Mouse (Mus musculus): Measurements from ENCODE around the gene Chpf2. TPM values are rescaled to one million over a fixed set of nuclear protein-coding genes. Genes with fewer than 3 reads are reported as not detected.
"Not testable (repeated sequence)": the region's sequence is repeated elsewhere in the genome, so short reads cannot be mapped to it uniquely, and the experiment has no call there.

Chpf2 gene
- polyA plus RNA-seq, 1 experiment, result 20.6 TPM

GRCm38 (mm10) chr5:24551317-24551688, 35.2 kb upstream of the Chpf2 start:
- WGBS, result 53% methylated on average over 2 of the region's 2 CpGs
- Histone ChIP-seq H3K4me1 (ENCODE audit: control insufficient read depth, insufficient read depth, low read length) (no peaks in the 10 kb centered on the region), H3K27ac (ENCODE audit: control insufficient read depth, insufficient read depth, low read depth, low read length, poor library complexity) (no peak overlapping the region), H3K4me3 (replicated peaks; ENCODE audit: control insufficient read depth, low read depth, low read length) (no peak overlapping the region)
- no peak for TF ChIP-seq CTCF (IDR thresholded peaks at IDR 0.05; ENCODE audit: control insufficient read depth, insufficient read depth, low read length)
- no peak for TF ChIP-seq POLR2A (IDR thresholded peaks at IDR 0.05; ENCODE audit: borderline replicate concordance, control insufficient read depth, low read depth, low read length)

- 66% methylated on average over 5 of the region's 5 CpGs for WGBS
- Histone ChIP-seq H3K4me1 (ENCODE audit: control insufficient read depth, insufficient read depth, low read length) (no peaks in the 10 kb centered on the region), H3K27ac (ENCODE audit: control insufficient read depth, insufficient read depth, low read depth, low read length, poor library complexity) (no peak overlapping the region), H3K4me3 (replicated peaks; ENCODE audit: control insufficient read depth, low read depth, low read length) (no peak overlapping the region)
- TF ChIP-seq POLR2A (IDR thresholded peaks at IDR 0.05; ENCODE audit: borderline replicate concordance, control insufficient read depth, low read depth, low read length) (no peak), CTCF (IDR thresholded peaks at IDR 0.05; ENCODE audit: control insufficient read depth, insufficient read depth, low read length) (no peak)
Observed at GRCm38 (mm10) chr5:24553621-24554244, 32.8 kb upstream of the Chpf2 start.

- not testable (repeated sequence) for H3K4me3 ChIP-seq (replicated peaks; ENCODE audit: control insufficient read depth, low read depth, low read length); H3K4me1 ChIP-seq (ENCODE audit: control insufficient read depth, insufficient read depth, low read length); H3K27ac ChIP-seq (ENCODE audit: control insufficient read depth, insufficient read depth, low read depth, low read length, poor library complexity)
- 88% methylated on average over 7 of the region's 7 CpGs for WGBS
Observed at GRCm38 (mm10) chr5:24555335-24555734, 31.2 kb upstream of the Chpf2 start.

- 72% methylated on average over 2 of the region's 2 CpGs for WGBS
- H3K27ac ChIP-seq (ENCODE audit: control insufficient read depth, insufficient read depth, low read depth, low read length, poor library complexity), result no peak within 1 kb of the TSS
- no peak within 1 kb of the TSS for H3K4me3 ChIP-seq (replicated peaks; ENCODE audit: control insufficient read depth, low read depth, low read length)
- TF ChIP-seq POLR2A (IDR thresholded peaks at IDR 0.05; ENCODE audit: borderline replicate concordance, control insufficient read depth, low read depth, low read length), result no peak
- no peak for TF ChIP-seq CTCF (IDR thresholded peaks at IDR 0.05; ENCODE audit: control insufficient read depth, insufficient read depth, low read length)
- H3K4me1 ChIP-seq (ENCODE audit: control insufficient read depth, insufficient read depth, low read length), result no peaks in the 10 kb centered on the region
Observed at GRCm38 (mm10) chr5:24556709-24557108, 29.8 kb upstream of the Chpf2 start, which contains the start of gene 4931409K22Rik. 4931409K22Rik (minus strand) TSS chr5:24556809.

- H3K4me1 ChIP-seq (ENCODE audit: control insufficient read depth, insufficient read depth, low read length), result no peaks in the 10 kb centered on the region; the same call in 1 of the 2 replicates
- no peak overlapping the region for H3K4me3 ChIP-seq (replicated peaks; ENCODE audit: control insufficient read depth, low read depth, low read length)
- H3K27ac ChIP-seq (ENCODE audit: control insufficient read depth, insufficient read depth, low read depth, low read length, poor library complexity), result no peak overlapping the region
- 88% methylated on average over 1 of the region's 1 CpGs for WGBS
- TF ChIP-seq POLR2A (IDR thresholded peaks at IDR 0.05; ENCODE audit: borderline replicate concordance, control insufficient read depth, low read depth, low read length) (no peak), CTCF (IDR thresholded peaks at IDR 0.05; ENCODE audit: control insufficient read depth, insufficient read depth, low read length) (no peak)
Observed at GRCm38 (mm10) chr5:24575948-24576347, 10.6 kb upstream of the Chpf2 start.

GRCm38 (mm10) chr5:24576801-24577182, 9.7 kb upstream of the Chpf2 start:
- TF ChIP-seq POLR2A (IDR thresholded peaks at IDR 0.05; ENCODE audit: borderline replicate concordance, control insufficient read depth, low read depth, low read length) (no peak), CTCF (IDR thresholded peaks at IDR 0.05; ENCODE audit: control insufficient read depth, insufficient read depth, low read length) (no peak)
- Histone ChIP-seq H3K4me1 (ENCODE audit: control insufficient read depth, insufficient read depth, low read length) (no peaks in the 10 kb centered on the region; the same call in 1 of the 2 replicates), H3K27ac (ENCODE audit: control insufficient read depth, insufficient read depth, low read depth, low read length, poor library complexity) (peak overlapping the region; percentile 16; the same call in 1 of the 2 replicates), H3K4me3 (replicated peaks; ENCODE audit: control insufficient read depth, low read depth, low read length) (peak overlapping the region; percentile 78)
- WGBS, result under 1% methylated on average over 32 of the region's 32 CpGs

GRCm38 (mm10) chr5:24577183-24577929, 9.2 kb upstream of the Chpf2 start, which contains the start of gene Abcf2:
Abcf2 (minus strand) TSS chr5:24577467.
- under 1% methylated on average over 48 of the region's 48 CpGs for WGBS
- H3K4me1 ChIP-seq (ENCODE audit: control insufficient read depth, insufficient read depth, low read length), result no peaks in the 10 kb centered on the region; the same call in 1 of the 2 replicates
- TF ChIP-seq CTCF (IDR thresholded peaks at IDR 0.05; ENCODE audit: control insufficient read depth, insufficient read depth, low read length), result no peak
- peak; percentile 65 for TF ChIP-seq POLR2A (IDR thresholded peaks at IDR 0.05; ENCODE audit: borderline replicate concordance, control insufficient read depth, low read depth, low read length)
- peak within 1 kb of the TSS; percentile 78 for H3K4me3 ChIP-seq (replicated peaks; ENCODE audit: control insufficient read depth, low read depth, low read length)
- H3K27ac ChIP-seq (ENCODE audit: control insufficient read depth, insufficient read depth, low read depth, low read length, poor library complexity), result peak within 1 kb of the TSS; percentile 63

- TF ChIP-seq CTCF (IDR thresholded peaks at IDR 0.05; ENCODE audit: control insufficient read depth, insufficient read depth, low read length) (no peak), POLR2A (IDR thresholded peaks at IDR 0.05; ENCODE audit: borderline replicate concordance, control insufficient read depth, low read depth, low read length) (no peak)
- Histone ChIP-seq H3K4me1 (ENCODE audit: control insufficient read depth, insufficient read depth, low read length) (no peaks in the 10 kb centered on the region; the same call in 1 of the 2 replicates), H3K4me3 (replicated peaks; ENCODE audit: control insufficient read depth, low read depth, low read length) (peak overlapping the region; percentile 72), H3K27ac (ENCODE audit: control insufficient read depth, insufficient read depth, low read depth, low read length, poor library complexity) (peak overlapping the region; percentile 63; the same call in 1 of the 2 replicates)
- 11% methylated on average over 6 of the region's 6 CpGs for WGBS
Observed at GRCm38 (mm10) chr5:24578109-24578963, 8.2 kb upstream of the Chpf2 start.

All from bone marrow, adult 2 months (tissue).